Mouse (Mus musculus) CD4-positive, CD25-positive, alpha-beta regulatory T cell, adult 4 months (primary cell): ENCODE measurements around the gene Alad. TPM values are rescaled to one million over a fixed set of nuclear protein-coding genes. Genes with fewer than 3 reads are reported as not detected.
A peak's percentile ranks its signal among the peaks of the same experiment; 100 is the strongest.

Experiments
- ATAC-seq: one replicate; pipeline ENCODE4 v1.8.0; 2017
- polyA plus RNA-seq, 2 experiments: library from polyadenylated mRNA; unstranded; fragments of 100-300 nt; shearing (Covaris generic); gene quantifications; one replicate each; pipeline ENCODE4 v1.2.1; 2017

The Alad gene
- polyA plus RNA-seq, 2 experiments from 2014 or later = 57.8 to 78.7 TPM

- peak; percentile 15 for ATAC-seq
Observed at GRCm38 (mm10) chr4:62517538-62518415, 1.9 kb downstream of the Alad start.

- no peak for ATAC-seq
Observed at GRCm38 (mm10) chr4:62517046-62517445, 2.7 kb downstream of the Alad start.

GRCm38 (mm10) chr4:62516579-62516978 is 3.1 kb downstream of the Alad start:
- ATAC-seq = no peak

GRCm38 (mm10) chr4:62516079-62516478 is 3.6 kb downstream of the Alad start:
- ATAC-seq = no peak

- ATAC-seq = no peak
Observed at GRCm38 (mm10) chr4:62515490-62515889, 4.2 kb downstream of the Alad start.

GRCm38 (mm10) chr4:62514995-62515394 is 4.7 kb downstream of the Alad start:
- ATAC-seq = no peak

- no peak for ATAC-seq
Observed at GRCm38 (mm10) chr4:62513998-62514506, 5.7 kb downstream of the Alad start.

- ATAC-seq = no peak
Observed at GRCm38 (mm10) chr4:62509946-62510345, 9.8 kb downstream of the Alad start.

GRCm38 (mm10) chr4:62508839-62509238 is 10.9 kb downstream of the Alad start:
- no peak for ATAC-seq

GRCm38 (mm10) chr4:62506798-62507197 is 12.9 kb downstream of the Alad start:
- ATAC-seq = peak; percentile 35

GRCm38 (mm10) chr4:62505991-62506390 is 13.7 kb downstream of the Alad start:
- ATAC-seq = no peak

- ATAC-seq = no peak
Observed at GRCm38 (mm10) chr4:62503374-62503970, 16.2 kb downstream of the Alad start, which contains the start of gene Hdhd3. Gene Hdhd3 (minus strand): TSS chr4:62503467.

GRCm38 (mm10) chr4:62502969-62503368 is 16.7 kb downstream of the Alad start:
- peak; percentile 38 for ATAC-seq

GRCm38 (mm10) chr4:62501964-62502732 is 17.6 kb downstream of the Alad start:
- peak; percentile 84 for ATAC-seq

- peak; percentile 16 for ATAC-seq
Observed at GRCm38 (mm10) chr4:62501534-62501933, 18.2 kb downstream of the Alad start.

GRCm38 (mm10) chr4:62500799-62501198 is 18.9 kb downstream of the Alad start:
- ATAC-seq = no peak

GRCm38 (mm10) chr4:62496815-62497214 is 22.9 kb downstream of the Alad start:
- no peak for ATAC-seq

GRCm38 (mm10) chr4:62495946-62496345 is 23.8 kb downstream of the Alad start:
- ATAC-seq = no peak

- ATAC-seq = no peak
Observed at GRCm38 (mm10) chr4:62494230-62494629, 25.5 kb downstream of the Alad start.

GRCm38 (mm10) chr4:62492682-62493081 is 27.0 kb downstream of the Alad start:
- no peak for ATAC-seq

- no peak for ATAC-seq
Observed at GRCm38 (mm10) chr4:62487914-62488313, 31.8 kb downstream of the Alad start.

- no peak for ATAC-seq
Observed at GRCm38 (mm10) chr4:62487172-62487571, 32.5 kb downstream of the Alad start.

- no peak for ATAC-seq
Observed at GRCm38 (mm10) chr4:62486162-62486696, 33.5 kb downstream of the Alad start.
